Mouse (Mus musculus) heart, postnatal 4 days (tissue): ENCODE measurements around the gene Htatip2. TPM values are rescaled to one million over a fixed set of nuclear protein-coding genes. Genes with fewer than 3 reads are reported as not detected.

ENCODE experiments used
- DNase-seq: peaks from one replicate; pipeline ENCODE4 v3.0.0; 2021
- total RNA-seq, 2 experiments: library from RNA; stranded (reverse); gene quantifications; 2 replicates each; pipeline ENCODE4 v1.2.3; 2021

The Htatip2 gene
- total RNA-seq: 1 to 10 TPM; 5.5 to 6.1 TPM

DNA sequence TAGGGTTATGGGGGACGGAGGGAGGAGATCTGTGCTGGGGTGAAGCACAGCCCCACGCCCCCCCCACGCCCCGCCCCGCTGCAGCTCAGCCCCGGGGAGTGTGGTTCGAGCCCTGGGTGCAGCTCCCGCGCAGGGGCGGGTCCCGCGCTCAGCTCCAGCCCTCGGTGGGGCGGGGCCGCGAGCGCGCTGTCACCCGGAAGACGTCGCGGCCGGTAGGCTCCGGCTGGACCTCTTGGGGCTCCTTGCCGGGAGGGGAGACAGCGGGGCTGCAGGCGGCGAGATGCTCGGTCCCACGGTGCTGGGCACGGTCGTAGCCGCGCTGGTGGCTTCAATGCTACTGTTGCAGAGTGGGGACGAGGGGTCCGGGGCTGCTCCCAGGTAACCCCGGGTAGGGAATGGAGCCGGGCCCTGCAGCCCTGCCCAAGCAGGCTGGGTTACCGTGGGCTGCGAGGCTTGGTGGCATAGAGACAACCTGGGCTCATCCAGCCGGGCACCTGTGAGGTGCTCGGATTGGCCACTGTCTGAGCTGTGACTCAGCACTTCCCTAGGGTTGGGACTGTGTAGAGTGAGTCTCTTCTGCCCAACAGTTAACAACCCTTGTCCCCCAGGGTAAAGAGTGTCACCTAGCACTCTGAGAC lies at the start of gene Htatip2:
Htatip2 (plus strand) TSS at position 182 of the 638 bp plus-strand sequence.
- DNase-seq: peak; percentile 35

DNA sequence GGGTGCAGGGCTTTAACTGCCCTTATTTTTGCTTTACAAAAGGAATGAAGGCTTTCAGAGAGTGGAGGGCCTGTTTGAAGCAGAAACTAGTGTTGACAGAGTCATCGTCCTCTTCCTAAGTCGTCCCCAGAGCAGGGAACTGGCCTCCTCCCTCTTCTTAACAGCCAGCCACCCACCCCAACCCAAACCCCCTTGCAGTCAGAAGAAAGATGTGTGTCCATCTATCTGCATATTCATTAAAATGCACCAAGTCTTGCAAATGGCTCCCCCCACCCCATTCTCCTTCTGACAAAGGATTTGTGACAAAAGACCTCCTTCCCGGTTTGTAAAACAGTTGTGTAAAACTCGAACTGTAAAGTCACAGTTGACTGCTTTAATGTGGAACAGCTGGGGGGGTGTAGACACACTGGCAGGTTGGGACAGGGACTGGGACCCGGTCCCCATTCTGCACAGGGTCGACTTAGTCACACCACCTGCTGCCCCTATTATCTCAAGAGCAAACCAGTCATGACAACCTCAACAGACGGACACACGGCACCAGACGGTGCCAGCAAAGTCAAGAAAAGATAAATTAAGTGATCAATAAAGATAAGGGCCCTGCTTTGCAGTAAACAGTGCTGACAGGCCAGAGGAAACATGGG lies 49.4 kb upstream of the Htatip2 start:
- DNase-seq: no peak

- DNase-seq: no peak
These were observed 40.8 kb upstream of the Htatip2 start for GRCm38 (mm10) chr7:49717942-49718733.

- no peak for DNase-seq
These were observed 24.6 kb upstream of the Htatip2 start for GRCm38 (mm10) chr7:49734342-49734741.

- no peak for DNase-seq
These were observed 19.5 kb upstream of the Htatip2 start for GRCm38 (mm10) chr7:49739448-49739847.

DNA sequence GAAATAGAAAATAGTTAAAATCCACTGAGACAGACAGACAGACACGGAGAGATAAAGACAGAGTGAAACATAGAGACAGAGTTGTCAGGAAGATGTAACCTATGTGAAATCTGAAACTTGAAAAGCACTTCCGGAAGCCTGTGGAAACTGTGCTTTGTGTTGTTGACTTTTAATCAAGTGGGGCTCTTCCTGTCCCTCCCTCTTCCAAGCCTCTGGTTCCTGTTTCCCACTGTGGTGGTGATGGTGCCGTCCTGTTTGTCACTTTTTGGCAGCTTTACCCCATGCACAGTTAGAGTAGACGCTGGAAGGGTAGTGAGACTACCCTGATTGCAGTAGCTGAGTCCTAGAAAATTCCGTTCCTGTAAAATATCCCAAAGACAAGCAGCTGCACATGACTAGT lies 17.4 kb upstream of the Htatip2 start:
- DNase-seq: no peak

GRCm38 (mm10) chr7:49741923-49742322 lies 17.0 kb upstream of the Htatip2 start:
- DNase-seq: no peak

GRCm38 (mm10) chr7:49751148-49751547 lies 7.8 kb upstream of the Htatip2 start:
- DNase-seq: peak; percentile 37

DNA sequence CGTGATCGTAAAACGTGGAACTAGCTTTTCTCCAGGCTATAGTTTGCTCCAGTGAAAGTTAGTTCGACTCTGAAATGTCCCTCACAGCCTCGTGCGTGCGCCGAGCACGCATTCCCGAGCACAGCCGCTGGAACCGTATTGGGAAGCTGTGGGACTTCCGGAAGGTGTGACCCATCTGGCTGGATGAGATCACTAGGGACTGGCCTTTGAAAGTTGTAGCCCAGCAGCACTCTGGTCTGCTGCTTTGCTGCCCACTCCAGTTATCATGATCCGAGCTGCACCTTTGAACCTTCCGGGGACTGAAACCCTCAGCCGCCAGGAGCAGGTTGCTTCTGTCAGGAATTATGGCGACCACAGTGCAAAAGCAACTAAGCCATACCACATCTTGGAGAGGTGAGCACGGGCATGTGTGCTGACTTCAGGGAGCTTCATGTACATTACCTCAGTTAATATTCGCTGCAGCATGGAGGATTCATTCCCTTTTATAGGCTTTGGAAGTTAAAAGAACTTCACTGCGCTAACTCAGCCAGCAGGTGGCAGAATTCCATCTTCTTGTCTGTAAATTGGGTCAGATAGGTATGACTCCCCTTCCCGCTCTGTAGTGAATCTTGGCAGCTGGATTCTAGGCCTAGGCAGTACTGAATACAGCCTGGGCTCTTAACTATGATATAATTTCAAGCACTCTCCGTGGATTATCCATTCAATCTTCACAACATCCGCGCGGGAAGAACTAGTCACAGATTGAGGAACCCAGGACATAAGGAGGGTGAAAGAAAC lies 6.0 kb upstream of the Htatip2 start:
- peak; percentile 48 for DNase-seq

DNA sequence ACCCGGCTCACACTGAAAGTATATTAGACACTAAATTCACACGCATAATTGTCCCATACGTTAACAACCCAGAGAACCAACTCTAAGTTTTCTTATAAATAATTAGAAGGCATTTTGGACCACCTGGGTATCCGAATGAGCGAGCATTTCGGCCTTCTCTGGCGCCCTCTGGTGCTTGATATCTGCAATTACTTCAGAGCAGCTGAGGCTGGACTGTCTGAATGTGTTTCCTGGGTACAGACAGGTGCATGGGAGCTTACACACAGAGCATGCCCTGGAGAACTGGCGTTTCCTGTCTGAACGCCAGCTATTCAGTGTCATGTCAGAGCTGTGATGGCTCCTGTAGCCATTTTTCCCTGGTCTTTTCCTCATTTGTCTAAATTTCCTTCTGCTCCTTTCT lies 4.1 kb upstream of the Htatip2 start:
- peak; percentile 71 for DNase-seq

DNA sequence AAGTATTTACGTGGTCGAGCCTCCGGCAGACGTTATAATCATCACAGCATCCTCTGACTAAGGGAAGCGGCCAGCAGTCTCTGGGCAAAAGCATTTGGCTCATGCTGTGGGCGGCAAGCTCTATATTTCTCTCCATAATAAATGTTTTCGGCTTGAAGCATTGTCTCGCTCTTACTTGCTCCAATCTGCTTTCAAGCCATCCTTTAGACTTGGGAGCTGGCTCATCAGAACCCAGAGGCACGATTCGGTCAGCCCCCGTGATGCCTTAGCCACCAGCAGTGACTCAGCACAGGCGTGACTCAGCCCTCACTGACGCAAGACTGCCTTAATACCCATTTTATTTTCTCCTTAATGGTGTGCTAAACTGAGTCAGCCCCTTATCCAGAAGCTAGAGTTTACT lies 3.7 kb downstream of the Htatip2 start:
- no peak for DNase-seq

- no peak for DNase-seq
These were observed 5.2 kb downstream of the Htatip2 start for GRCm38 (mm10) chr7:49764011-49764716.

DNA sequence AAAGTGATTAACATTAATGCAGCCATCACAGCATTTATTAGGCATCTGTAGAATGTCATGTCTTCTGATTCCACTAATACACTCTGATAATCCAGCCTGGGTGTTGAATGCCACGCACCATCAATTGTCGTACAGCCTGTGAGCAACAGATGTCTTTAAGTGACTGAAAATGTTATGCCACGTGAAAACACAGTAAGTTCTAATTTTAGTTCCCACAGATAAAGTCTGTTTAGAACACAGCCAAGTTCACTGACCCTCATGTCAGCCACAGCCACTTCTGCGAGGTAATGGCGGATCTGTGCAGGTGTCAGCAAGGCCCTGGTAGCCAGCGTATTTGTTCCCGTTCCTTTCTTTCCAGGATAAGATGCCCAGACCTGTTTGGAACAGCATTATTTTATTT lies 7.3 kb downstream of the Htatip2 start:
- no peak for DNase-seq

- DNase-seq: no peak
These were observed 9.6 kb downstream of the Htatip2 start for GRCm38 (mm10) chr7:49768509-49768908.

DNA sequence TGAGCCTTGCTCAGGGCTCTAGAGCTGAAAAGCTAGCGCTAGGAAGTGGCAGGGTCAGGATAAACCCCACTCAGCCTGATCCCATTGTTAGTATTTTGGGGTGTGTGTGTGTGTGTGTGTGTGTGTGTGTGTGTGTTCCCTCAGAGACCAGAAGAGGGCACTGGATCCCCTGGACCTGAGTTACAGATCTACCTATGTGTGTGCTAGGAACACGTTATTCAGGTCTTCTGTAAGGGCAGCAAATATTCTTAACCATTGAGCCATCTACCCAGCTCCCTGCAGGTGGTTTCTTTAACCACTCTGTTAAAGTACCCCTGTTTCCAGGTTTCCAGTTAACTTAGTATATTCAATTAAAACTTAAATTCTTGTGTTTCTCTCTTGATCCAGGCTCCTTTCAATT lies 15.5 kb downstream of the Htatip2 start:
- no peak for DNase-seq

- no peak for DNase-seq
These were observed 18.7 kb downstream of the Htatip2 start for GRCm38 (mm10) chr7:49777585-49777984.

DNA sequence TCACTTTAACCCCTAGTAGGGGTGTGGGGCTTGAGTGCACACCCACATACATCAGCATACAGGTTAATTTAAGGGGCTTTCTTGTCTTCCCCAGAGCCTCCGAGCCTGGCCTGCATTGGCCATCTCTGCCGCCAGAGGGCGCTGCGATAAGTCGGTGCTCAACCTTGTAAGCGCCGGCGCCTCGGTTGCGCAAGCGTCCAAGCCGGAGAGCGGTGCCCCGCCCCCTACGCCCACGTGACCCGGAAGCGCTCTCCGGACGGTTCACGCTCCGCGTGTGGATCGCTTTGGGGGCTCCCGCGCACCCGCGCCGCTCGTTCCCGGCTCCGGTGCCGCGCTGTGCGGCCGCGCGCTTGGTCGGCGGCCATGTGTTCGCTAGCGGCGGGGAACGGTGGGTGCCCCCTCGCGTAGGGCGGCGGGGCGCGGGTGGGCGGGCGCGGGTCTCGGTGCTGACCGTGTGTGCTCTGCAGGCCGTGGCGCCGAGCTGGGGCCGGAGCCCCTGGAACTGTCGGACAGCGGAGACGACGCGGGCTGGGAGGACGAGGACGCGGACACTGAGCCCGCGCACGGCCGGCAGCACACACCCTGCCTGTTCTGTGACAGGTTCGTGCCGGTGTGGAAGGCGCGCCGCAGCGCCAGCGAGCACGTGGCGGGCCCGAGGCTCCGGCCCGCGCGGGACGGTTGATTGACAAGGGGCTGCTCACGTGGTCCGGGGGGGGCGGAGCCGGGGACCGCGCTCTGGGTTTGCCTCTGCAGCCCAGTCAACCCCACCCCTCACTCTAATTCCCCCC lies 19.4 kb downstream of the Htatip2 start, which contains the start of gene Prmt3:
Prmt3 (plus strand) TSS at position 233 of the 788 bp plus-strand sequence.
- DNase-seq: peak; percentile 98

GRCm38 (mm10) chr7:49778904-49779615 lies 20.1 kb downstream of the Htatip2 start:
- no peak for DNase-seq

DNA sequence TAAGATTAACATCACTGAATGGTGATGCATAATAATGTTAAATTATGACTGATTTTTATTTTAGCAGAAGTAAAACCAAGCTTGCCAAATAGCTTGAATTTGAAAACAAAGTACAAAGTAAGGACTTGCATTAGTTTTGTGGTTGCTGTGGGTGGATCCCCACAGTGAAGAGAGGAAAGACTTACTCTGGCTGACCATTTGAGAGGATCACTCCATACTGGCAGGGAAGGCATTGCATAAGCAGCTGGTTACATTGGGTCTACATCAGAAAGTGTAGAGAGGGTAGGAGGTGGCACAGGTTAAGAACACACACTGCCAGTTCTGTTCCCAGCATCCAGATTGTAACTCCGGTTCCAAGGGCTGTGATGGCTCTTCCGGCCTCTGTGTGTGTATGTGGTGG lies 24.1 kb downstream of the Htatip2 start:
- DNase-seq: no peak

GRCm38 (mm10) chr7:49785141-49785540 lies 26.2 kb downstream of the Htatip2 start:
- DNase-seq: no peak
